Comparison of ENCODE assay signal across 18 mouse cellular contexts in the genomic region with DNA sequence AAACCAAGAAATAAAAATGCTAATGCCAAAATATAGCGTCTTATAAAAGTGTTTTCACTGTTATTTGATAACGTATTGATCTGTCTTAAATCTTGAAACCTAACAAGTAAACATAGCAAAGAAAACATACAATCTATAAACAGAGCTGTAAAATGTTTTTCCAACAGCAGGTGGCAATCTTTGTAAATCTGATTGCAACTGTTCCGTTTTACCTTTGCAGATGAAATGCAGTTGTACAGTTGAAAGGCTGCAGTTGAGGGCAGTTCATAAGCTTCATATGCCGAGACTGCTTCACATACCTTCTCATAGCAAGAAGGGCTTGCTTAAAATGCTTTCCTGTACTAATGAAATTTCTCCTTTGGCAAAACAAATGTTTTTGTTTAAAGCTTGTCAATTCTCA.
DNase-seq lines count a peak whose midpoint lies in the region; ATAC-seq and TF ChIP-seq lines count a peak whose summit lies in the region.
"Had no signal": no experiment of that assay in that cellular context is flagged by ENCODE, and none has a peak within 500 bp of the region (broad histone marks: within the 10 kb centered on the region; RNA-seq: fewer than 3 reads in every experiment).

No protein-coding gene starts in this region.

- TF ChIP-seq CTCF in kidney, postnatal 0 days (IDR thresholded peaks at IDR 0.05; ENCODE audit: low read depth), result peak; percentile 62

- H3K9me3 ChIP-seq in forebrain, embryonic 14.5 days (replicated peaks; ENCODE audit: control insufficient read depth, low read length), result no peaks in the 10 kb centered on the region
- no peaks in the 10 kb centered on the region for H3K9me3 ChIP-seq in forebrain, embryonic 16.5 days (ENCODE audit: control insufficient read depth, low read length)
- no peaks in the 10 kb centered on the region for H3K9me3 ChIP-seq in kidney, postnatal 0 days (replicated peaks; ENCODE audit: low read length)
- H3K9me3 ChIP-seq: embryonic facial prominence, embryonic 15.5 days; forebrain, embryonic 15.5 days; heart, embryonic 12.5 days; hindbrain, embryonic 10.5 days; midbrain, embryonic 12.5 days; neural tube, embryonic 12.5 days had no signal

- H3K9ac ChIP-seq in forebrain, embryonic 14.5 days (ENCODE audit: low read length), result no peak overlapping the region
- no peak overlapping the region for H3K9ac ChIP-seq in forebrain, embryonic 16.5 days (replicated peaks; ENCODE audit: low read depth, low read length)
- H3K9ac ChIP-seq in kidney, postnatal 0 days (ENCODE audit: low read depth, low read length), result no peak overlapping the region
- H3K9ac ChIP-seq: embryonic facial prominence, embryonic 15.5 days; forebrain, embryonic 15.5 days; heart, embryonic 12.5 days; midbrain, embryonic 12.5 days; neural tube, embryonic 12.5 days had no signal

- WGBS in forebrain, embryonic 14.5 days, result 66% methylated on average over 4 of the region's 4 CpGs
- WGBS in forebrain, embryonic 16.5 days, result 62% methylated on average over 4 of the region's 4 CpGs
- WGBS in kidney, postnatal 0 days, result 59% methylated on average over 4 of the region's 4 CpGs

- no peak overlapping the region for H3K27ac ChIP-seq in forebrain, embryonic 14.5 days (ENCODE audit: low read depth, low read length)
- H3K27ac ChIP-seq in forebrain, embryonic 16.5 days (ENCODE audit: low read length), result no peak overlapping the region
- H3K27ac ChIP-seq in kidney, postnatal 0 days, result no peak overlapping the region
- H3K27ac ChIP-seq: embryonic facial prominence, embryonic 15.5 days; forebrain, embryonic 15.5 days; hindbrain, embryonic 10.5 days; midbrain, embryonic 12.5 days; neural tube, embryonic 12.5 days had no signal

- DNase-seq in forebrain, embryonic 14.5 days (ENCODE audit: low spot score), result peak; percentile 59
- peak; percentile 16 for DNase-seq in kidney, postnatal 0 days (ENCODE audit: low spot score)
- DNase-seq in kidney, adult 18-20 months, result no peak
- peak; percentile 26 for DNase-seq in 3T3-L1 (ENCODE audit: low read depth, low spot score)
- DNase-seq in A20 (ENCODE audit: low read depth, low spot score), result peak; percentile 19
- no peak for DNase-seq in right cerebral cortex, postnatal 10 days (ENCODE audit: low spot score in 2 of 2)
- DNase-seq: adrenal gland, postnatal 14 days; gastrocnemius, postnatal 36 days; kidney, adult 8-10 months; lung, postnatal 10 days had no signal

- no peaks in the 10 kb centered on the region for H3K4me1 ChIP-seq in forebrain, embryonic 14.5 days (ENCODE audit: control insufficient read depth, insufficient read depth, low read length)
- no peaks in the 10 kb centered on the region for H3K4me1 ChIP-seq in forebrain, embryonic 16.5 days (replicated peaks; ENCODE audit: control insufficient read depth, insufficient read depth, low read length)
- H3K4me1 ChIP-seq in kidney, postnatal 0 days (replicated peaks; ENCODE audit: insufficient read depth, low read length), result no peaks in the 10 kb centered on the region
- H3K4me1 ChIP-seq: embryonic facial prominence, embryonic 15.5 days; forebrain, embryonic 15.5 days; heart, embryonic 12.5 days; hindbrain, embryonic 10.5 days; midbrain, embryonic 12.5 days; neural tube, embryonic 12.5 days had no signal

- no peak overlapping the region for H3K4me2 ChIP-seq in forebrain, embryonic 14.5 days (ENCODE audit: low read length)
- H3K4me2 ChIP-seq in forebrain, embryonic 16.5 days (ENCODE audit: low read length), result no peak overlapping the region
- H3K4me2 ChIP-seq in kidney, postnatal 0 days (ENCODE audit: low read length), result no peak overlapping the region
- H3K4me2 ChIP-seq: embryonic facial prominence, embryonic 15.5 days; forebrain, embryonic 15.5 days; heart, embryonic 12.5 days; liver, embryonic 11.5 days; midbrain, embryonic 12.5 days; neural tube, embryonic 12.5 days had no signal

- no peaks in the 10 kb centered on the region for H3K27me3 ChIP-seq in forebrain, embryonic 14.5 days (replicated peaks; ENCODE audit: control insufficient read depth, insufficient read depth, low read length)
- no peaks in the 10 kb centered on the region for H3K27me3 ChIP-seq in forebrain, embryonic 16.5 days (replicated peaks; ENCODE audit: control insufficient read depth, insufficient read depth, low read length)
- no peaks in the 10 kb centered on the region for H3K27me3 ChIP-seq in kidney, postnatal 0 days (ENCODE audit: insufficient read depth, low read length)
- H3K27me3 ChIP-seq: embryonic facial prominence, embryonic 15.5 days; forebrain, embryonic 15.5 days; heart, embryonic 12.5 days; midbrain, embryonic 12.5 days; neural tube, embryonic 12.5 days had no signal

- ATAC-seq in forebrain, embryonic 14.5 days, result no peak
- no peak for ATAC-seq in forebrain, embryonic 16.5 days
- no peak for ATAC-seq in kidney, postnatal 0 days (replicated peaks; ENCODE audit: low FRiP score, low read depth)
- ATAC-seq: forebrain, embryonic 15.5 days had no signal

- no peak overlapping the region for H3K4me3 ChIP-seq in forebrain, embryonic 14.5 days (ENCODE audit: low read depth, low read length)
- H3K4me3 ChIP-seq in forebrain, embryonic 16.5 days (replicated peaks; ENCODE audit: low read length), result no peak overlapping the region
- no peak overlapping the region for H3K4me3 ChIP-seq in kidney, postnatal 0 days (replicated peaks; ENCODE audit: low read depth, low read length)
- H3K4me3 ChIP-seq: embryonic facial prominence, embryonic 15.5 days; forebrain, embryonic 15.5 days; heart, embryonic 12.5 days; hindbrain, embryonic 10.5 days; midbrain, embryonic 12.5 days; neural tube, embryonic 12.5 days had no signal

- no peaks in the 10 kb centered on the region for H3K36me3 ChIP-seq in forebrain, embryonic 14.5 days (ENCODE audit: control insufficient read depth, insufficient read depth, low read length)
- no peaks in the 10 kb centered on the region for H3K36me3 ChIP-seq in forebrain, embryonic 16.5 days (ENCODE audit: control insufficient read depth, insufficient read depth)
- H3K36me3 ChIP-seq in kidney, postnatal 0 days (ENCODE audit: insufficient read depth, low read length), result no peaks in the 10 kb centered on the region
- H3K36me3 ChIP-seq: embryonic facial prominence, embryonic 15.5 days; forebrain, embryonic 15.5 days; heart, embryonic 12.5 days; hindbrain, embryonic 10.5 days; neural tube, embryonic 12.5 days had no signal

Comparison
In these comparisons a context has a peak if more than half of its experiments do, and no peak if none do; other contexts are left out.
1. DNase-seq: peak in forebrain, embryonic 14.5 days (single experiment), kidney, postnatal 0 days (single experiment), 3T3-L1 (single experiment) and A20 (single experiment); none in kidney, adult 18-20 months (single experiment) and right cerebral cortex, postnatal 10 days (0 of 2).